Mouse (Mus musculus) urinary bladder, postnatal 14 days (tissue): Measurements from ENCODE around the gene Sema3e.

ENCODE experiments used
- DNase-seq: peaks from one replicate; pipeline ENCODE4 v3.0.0; 2021; ENCODE audit warnings: low spot score

The Sema3e gene

DNA sequence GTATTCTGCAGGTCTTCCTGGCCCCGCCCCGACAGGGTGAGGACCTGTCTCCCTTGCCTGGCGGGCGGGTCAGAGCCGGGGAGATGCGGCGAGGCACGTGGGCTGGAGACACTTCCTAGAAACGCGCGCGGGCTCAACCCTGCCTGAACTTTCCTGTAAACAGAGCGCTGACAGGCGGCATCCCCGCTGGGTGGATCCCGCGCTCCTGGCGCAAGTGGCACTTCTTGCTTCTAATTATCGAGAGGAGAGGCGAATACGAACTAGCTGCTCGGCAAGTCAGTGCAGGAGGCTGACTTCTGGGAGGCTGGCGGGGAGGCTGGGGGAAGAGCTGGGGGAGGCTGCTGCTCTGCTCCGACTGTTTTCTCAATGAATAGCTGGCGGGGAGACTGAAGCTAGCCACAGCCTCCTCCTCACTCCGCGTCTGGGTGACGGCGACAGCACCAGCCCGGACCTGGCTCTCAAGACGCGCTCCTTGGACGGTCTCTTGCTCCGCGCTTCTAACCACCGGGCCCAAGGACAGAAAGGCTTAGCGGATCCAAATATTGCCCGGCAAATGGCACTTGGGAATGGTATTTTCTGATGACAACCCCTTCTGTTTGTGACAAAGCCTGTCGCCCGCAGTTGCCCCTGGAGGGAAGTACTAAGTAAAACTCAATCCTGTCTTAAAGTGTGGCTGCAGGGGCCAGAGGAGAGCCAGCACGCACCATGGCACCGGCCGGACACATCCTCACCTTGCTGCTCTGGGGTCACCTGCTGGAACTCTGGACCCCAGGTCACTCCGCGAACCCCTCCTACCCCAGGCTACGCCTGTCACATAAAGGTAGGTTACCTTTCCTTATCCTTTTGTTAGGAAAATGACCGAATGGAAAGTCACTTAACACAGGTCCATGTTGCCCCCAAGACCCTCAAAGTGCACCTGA, at the start of gene Sema3e:
Gene Sema3e, plus strand, starts transcription at position 72 of the 920 bp plus-strand sequence.
- peak; percentile 42 for DNase-seq

DNA sequence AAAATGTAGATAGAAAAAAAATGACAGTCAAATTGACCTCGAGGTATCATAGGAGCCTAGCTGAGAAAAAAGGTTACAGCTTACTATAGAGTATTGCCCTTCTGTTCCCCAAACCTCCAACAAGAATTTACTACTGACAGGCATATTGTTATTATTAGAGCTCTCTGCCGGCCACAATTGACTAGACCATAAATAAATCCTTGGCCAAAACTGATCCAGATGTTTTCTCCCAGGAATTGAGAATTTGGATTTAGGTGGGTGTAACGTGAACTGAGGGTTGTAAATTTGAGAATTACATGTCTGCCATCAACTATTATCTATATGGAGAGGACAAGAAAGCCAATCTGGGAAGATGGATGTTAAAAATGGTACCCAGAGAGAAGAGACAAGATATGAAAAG, 47.5 kb upstream of the Sema3e start:
- no peak for DNase-seq

DNA sequence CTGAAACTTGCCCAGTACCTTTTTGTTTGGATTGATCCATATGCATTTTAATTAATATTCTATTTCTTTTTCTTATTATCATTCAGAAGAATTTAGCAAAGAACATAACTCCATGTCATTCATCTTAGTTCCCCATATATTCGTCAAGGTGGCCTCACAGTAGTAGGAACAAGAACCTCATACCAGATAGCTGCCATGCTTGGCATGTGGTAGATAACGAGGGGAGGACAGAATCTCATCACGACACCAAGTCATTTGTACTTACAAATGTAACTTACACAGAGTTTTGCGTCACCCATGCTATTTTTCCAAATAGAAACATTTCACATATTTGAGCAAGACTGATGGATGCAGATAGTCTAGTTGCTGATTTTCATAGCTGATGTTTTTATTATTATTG, 45.9 kb upstream of the Sema3e start:
- DNase-seq: no peak

- no peak for DNase-seq
These were observed 42.5 kb upstream of the Sema3e start for GRCm38 (mm10) chr5:13982417-13983054.

DNA sequence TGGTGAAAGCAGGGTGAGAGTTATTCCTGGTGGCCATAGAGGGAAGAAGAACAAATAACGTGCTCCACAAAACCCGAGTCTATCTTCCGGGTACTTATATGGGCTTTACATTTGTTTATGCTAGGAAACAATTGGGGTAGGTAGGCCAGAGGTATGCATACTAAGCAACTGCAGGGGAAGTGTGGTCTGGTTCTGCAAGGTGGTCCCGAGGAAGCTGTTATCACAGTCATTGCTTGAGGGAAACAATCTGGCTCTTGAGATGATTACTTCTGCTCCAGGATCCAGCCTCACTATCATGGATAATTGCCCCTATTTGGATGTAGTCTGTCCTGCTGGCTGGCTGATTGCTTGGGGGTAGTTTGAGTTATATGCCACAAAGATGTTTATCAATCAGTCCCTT, 41.5 kb upstream of the Sema3e start:
- no peak for DNase-seq

- no peak for DNase-seq
These were observed 39.4 kb upstream of the Sema3e start for GRCm38 (mm10) chr5:13985669-13986068.

DNA sequence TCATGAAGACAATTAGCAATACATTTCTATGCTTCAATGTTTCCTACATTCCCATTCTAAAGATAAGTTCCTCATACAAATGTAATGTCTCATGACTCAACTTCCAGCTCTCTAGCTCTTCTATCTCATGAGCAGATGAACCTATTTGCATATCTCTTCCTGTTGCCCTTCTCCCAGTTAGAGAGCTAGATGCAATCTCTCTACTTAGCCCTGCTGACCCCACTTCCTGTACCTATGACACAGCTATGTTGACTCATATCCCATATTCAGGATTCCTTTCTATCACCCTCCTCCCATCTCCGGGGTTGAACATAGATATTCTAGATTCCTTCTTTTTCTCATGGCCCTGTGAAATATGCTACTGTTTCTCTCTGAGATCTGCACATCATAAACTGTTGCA, 38.0 kb upstream of the Sema3e start:
- no peak for DNase-seq

DNA sequence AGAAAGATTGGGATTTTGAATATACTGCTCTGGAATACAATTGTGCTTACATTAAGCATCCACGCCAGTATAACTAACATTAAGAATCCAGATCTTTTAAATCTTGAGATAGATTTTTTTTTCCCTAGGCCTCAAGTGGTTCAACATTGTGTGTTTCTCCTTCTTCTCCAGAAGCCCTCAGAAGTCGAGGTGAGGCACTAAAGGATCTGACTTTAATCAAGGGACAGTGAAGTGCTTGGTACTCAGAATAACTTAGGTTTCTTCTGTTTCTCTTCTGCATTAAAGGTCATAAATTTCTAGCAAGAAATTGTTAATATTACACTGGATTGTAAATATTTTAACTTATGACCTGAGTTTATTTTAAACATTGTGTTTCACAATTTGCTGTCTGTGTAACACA, 37.1 kb upstream of the Sema3e start:
- no peak for DNase-seq

GRCm38 (mm10) chr5:13992734-13993396, 32.2 kb upstream of the Sema3e start:
- peak; percentile 68 for DNase-seq

- DNase-seq: no peak
These were observed 3.3 kb downstream of the Sema3e start for GRCm38 (mm10) chr5:14028341-14028740.

DNA sequence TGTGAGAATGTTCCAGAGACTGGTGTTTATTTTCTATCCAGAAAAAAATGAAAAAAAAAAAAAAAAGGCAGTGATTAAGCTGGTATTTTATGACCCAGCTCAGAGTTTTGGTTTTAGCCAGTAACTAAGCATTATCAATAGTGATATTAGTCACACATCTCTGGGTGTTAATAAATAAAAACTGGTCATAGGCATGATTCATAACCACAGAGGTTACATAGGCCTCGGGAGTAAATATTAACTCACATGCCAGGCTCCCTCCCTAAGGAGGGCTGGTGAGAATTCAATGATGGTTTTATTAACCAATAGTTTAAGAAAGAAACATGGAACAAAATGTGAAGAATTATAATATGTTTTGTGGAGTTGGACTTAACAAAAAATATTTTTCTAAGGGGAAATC, 5.7 kb downstream of the Sema3e start:
- no peak for DNase-seq

DNA sequence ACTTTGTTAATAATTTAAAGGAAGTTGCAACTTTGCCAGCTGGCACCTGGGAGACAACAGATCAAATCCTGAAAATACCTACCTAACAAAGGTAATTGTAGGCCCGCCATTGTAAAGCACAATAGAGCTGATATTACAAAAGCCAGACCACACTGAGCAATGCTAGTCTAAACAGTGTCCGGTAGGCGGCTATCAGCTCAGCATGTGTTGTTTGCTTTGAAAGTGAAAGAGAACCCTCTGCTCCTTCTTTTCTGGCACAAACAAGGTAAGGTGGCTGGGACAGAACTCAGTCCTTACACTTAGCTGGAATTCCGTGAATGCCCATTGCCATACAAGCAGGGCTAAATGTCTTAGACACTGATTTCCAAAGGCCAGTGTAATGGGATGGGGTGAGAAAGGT, 7.0 kb downstream of the Sema3e start:
- no peak for DNase-seq

- no peak for DNase-seq
These were observed 8.2 kb downstream of the Sema3e start for GRCm38 (mm10) chr5:14033302-14033701.

DNA sequence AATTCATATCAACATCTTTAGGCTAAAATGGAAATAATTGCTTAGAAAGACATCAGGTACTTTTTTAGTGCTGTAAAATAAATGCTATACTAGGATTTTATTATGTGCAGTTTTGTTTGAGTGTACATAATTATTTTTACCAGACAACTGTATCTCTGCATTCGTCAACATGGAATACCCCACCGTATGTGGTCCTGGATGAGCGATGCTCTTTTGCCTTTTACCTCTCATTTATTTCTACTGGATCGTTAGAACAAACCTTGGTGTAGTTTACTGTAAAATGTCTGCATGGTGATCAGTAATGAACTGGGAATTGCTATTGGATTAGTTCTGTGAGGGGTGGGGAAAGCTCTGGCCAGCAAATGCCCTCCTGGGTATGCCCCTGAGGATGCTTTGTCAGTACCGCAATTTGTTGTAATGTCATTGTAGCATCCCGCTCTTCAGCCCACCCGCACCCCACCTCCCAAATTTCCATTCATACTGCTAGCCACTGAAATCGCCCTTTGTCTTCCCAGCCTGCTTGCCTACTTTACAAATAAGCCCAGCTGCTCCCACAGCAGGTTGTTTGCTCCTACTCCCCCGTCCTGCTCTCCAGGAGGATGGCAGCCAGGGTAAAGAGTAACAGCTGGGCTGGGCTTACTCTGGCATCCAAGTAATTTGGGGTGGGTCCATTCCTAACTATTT, 13.9 kb downstream of the Sema3e start:
- no peak for DNase-seq

- DNase-seq: no peak
These were observed 15.1 kb downstream of the Sema3e start for GRCm38 (mm10) chr5:14040208-14040607.

DNA sequence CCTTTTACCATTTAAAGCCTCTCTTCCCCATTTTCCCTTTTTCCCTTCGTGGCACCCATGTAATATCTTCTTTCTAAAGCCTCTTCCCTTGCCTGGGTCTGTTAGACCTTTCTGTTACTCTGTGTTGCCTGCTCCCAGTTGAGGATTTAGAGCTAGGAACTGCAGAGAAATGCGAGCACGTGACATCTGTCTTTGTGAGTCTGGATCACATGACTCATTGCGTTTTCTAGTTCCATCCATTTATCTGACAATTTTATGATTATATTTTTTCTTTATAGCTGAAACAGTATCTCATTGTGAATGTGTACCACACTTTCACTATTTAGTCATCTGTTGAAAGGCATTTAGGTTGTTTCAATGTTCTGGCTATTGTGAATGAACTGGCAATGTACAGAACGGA, 18.0 kb downstream of the Sema3e start:
- no peak for DNase-seq

GRCm38 (mm10) chr5:14043983-14044382, 18.9 kb downstream of the Sema3e start:
- DNase-seq: no peak

DNA sequence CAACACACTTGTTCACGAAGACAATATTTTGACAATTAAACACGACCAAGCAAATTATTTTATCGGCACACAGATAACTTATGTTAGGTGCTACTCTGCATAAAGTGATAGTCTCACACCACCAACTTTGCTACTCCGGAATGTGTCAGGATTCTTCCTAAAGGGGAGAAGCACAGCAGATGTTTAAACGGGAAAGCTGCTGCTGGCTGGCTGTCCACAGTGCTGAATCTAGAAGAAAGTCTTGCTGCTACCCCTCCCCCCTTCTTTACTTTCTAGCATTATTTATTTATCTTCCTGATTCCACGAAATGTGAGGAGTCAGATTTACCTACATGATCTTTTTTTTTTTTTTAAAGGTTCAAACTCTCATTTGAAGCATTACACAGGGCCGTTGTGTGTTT, 23.6 kb downstream of the Sema3e start:
- no peak for DNase-seq

- DNase-seq: no peak
These were observed 29.4 kb downstream of the Sema3e start for GRCm38 (mm10) chr5:14054472-14054871.

DNA sequence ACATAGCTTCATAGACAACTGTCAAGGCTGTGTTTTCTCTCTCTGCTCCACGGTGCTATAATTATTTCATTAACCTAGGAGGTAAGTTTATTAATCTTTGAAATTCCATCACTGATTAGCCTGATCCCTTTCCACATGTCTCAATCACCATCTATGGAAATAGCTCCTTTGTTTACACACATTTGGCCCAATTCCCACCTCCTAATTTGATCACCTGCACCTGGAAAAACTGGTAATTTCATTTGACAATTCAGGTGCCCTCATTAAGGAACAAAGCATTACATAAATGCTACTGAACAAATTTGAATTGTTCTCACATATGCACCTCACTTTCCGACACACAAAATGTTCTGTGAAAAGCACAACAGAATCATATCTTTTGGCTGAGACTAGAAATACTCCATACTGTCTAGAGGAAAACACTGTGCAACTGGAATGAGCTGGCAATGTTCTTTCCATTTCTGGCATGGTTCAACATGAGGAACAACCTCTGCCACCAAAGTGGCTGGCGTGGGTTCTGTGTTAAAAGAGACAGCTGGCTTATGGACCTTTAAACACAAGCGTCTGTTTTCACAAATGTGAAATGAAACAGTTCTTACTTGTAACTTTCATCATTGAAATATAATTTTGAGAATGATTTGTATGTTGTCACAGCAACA, 34.9 kb downstream of the Sema3e start:
- DNase-seq: no peak

GRCm38 (mm10) chr5:14062918-14063481, 37.9 kb downstream of the Sema3e start:
- no peak for DNase-seq
